Mouse (Mus musculus) E14TG2a.4 (cell line): ENCODE measurements at regions not wholly inside any gene's neighbourhood (a gene's known extent, or its start where the extent isn't known, plus 50 kb on each side); places are given as distances from the start of the nearest gene placed in this dataset.
"Not testable (repeated sequence)": the region's sequence is repeated elsewhere in the genome, so short reads cannot be mapped to it uniquely, and the experiment has no call there.

Experiments
- H3K27me3 ChIP-seq: 2 replicates; pipeline ENCODE4 v1.6.1; 2014; ENCODE audit warnings: low read length, control low read depth; ENCODE audit not compliant: insufficient read depth
- H3K36me3 ChIP-seq: 2 replicates; pipeline ENCODE4 v1.6.1; 2014; ENCODE audit warnings: low read length, control low read depth; ENCODE audit not compliant: insufficient read depth
- H3K4me1 ChIP-seq: replicated peaks from 2 replicates; pipeline ENCODE4 v1.6.1; 2014; ENCODE audit warnings: low read depth, low read length, control low read depth
- H3K4me3 ChIP-seq: replicated peaks from 2 replicates; pipeline ENCODE4 v1.5.1; 2014; ENCODE audit warnings: mild to moderate bottlenecking, low read length
- H3K9me3 ChIP-seq: 2 replicates; pipeline ENCODE4 v1.6.1; 2014; ENCODE audit warnings: low read length, control low read depth
- CTCF ChIP-seq: conservative IDR thresholded peaks from 2 replicates; pipeline ENCODE4 v1.5.1; 2014; ENCODE audit warnings: low read length
- NANOG ChIP-seq: IDR thresholded peaks from 2 replicates; pipeline ENCODE4 v1.6.1; 2014; ENCODE audit warnings: borderline replicate concordance, low read length, mixed read lengths
- POU5F1 ChIP-seq: IDR thresholded peaks from 2 replicates; pipeline ENCODE4 v1.6.1; 2014; ENCODE audit warnings: low read length, borderline replicate concordance

DNA sequence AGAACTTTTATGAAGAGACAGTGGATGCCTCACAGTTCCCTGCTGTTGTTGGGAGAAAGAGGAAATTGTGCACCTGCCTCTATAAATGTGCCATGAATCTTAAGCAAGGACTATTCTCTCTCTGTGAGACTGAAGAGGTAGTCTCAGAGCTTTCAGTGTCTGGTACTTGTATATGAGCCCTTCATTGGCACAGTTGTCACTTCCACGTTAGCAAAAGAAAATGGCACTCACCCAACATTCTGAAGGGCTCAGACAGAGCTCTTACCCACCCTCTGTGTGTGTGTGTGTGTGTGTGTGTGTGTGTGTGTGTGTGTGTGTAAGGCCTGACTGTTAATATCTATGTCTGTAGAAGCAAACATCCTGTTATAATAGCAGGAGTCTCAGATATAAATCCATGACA lies 75.6 kb upstream of the Lhfpl3 start:
- TF ChIP-seq CTCF (no peak), NANOG (no peak), POU5F1 (no peak)
- H3K4me1 ChIP-seq = peaks cover 5% of the 10 kb centered on the region

DNA sequence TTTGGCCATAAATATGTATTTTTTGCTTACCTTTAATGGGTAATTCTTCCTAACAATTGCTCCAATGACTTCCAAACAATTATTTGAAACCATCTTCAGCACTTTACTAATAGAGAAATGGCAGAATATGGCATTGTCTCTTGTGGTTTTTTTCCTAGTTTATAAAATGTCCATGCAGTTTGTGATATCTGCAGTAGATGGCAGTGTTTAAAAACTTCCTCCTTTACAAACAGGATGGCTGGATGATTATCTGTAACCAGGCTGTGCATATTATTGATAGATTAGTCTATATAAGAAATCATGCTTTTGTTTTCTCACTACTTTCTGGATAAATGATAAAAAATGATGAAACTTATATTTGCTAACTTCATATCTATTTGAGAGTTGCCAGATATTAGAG lies 91.0 kb upstream of the Orc5 start:
- Histone ChIP-seq H3K36me3 (no peaks in the 10 kb centered on the region), H3K27me3 (no peaks in the 10 kb centered on the region), H3K4me1 (no peaks in the 10 kb centered on the region), H3K9me3 (peaks cover 19% of the 10 kb centered on the region), H3K4me3 (no peak overlapping the region)
- TF ChIP-seq CTCF = peak; percentile 37
- no peak for TF ChIP-seq POU5F1

More for the DNA sequence above, 75.6 kb upstream of the Lhfpl3 start:
- Histone ChIP-seq H3K36me3 (no peaks in the 10 kb centered on the region), H3K27me3 (no peaks in the 10 kb centered on the region), H3K4me3 (no peak overlapping the region), H3K9me3 (peaks cover 6% of the 10 kb centered on the region; the same call in 1 of the 2 replicates)

- peaks cover 38% of the 10 kb centered on the region for H3K9me3 ChIP-seq
- TF ChIP-seq NANOG = peak; percentile 96
- peaks cover 11% of the 10 kb centered on the region; the same call in 1 of the 2 replicates for H3K36me3 ChIP-seq
- H3K27me3 ChIP-seq, H3K4me3 ChIP-seq: not testable (repeated sequence)
- H3K4me1 ChIP-seq = peaks cover 18% of the 10 kb centered on the region
Observed at GRCm38 (mm10) chr5:22616989-22617388, 66.8 kb upstream of the Orc5 start.
